In the genomic region with DNA sequence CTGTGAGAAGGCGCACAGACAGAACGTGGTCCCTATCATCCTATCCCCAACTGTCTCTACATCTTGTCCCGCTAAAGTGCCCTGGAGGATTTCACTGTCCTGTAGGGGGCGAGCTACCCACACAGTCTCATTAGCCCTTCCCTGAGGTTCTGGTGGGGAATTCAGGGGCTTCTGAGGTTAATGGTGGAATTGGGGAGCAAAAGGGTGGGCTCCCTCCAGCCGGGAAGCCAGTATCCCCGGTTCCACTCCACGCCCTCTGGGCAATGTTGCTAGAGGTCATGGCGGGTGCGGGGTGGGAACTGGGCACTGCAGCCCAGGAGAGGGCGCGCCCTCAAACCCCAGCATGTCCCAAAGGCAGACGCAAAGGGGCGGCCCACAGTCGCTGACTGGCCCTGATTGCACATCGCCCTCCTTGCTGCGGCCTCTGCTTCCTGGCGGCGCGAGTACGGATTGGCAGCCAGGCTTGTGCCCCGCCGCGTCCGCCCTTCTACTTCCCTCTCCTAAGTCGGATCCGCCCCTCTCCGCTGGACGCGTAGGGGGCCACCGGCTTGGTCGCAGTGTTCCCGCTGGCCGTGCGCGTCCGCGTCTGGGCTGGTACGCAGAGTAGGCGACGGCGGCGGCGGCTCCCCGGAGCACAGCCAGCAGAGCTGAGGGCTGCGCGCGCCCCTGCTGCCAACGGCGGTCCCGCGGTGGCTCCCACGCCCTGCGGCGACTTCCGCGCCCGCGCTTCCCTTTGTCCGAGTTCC, we compare ENCODE assay signal across 8 mouse cellular contexts.
DNase-seq lines count a peak whose midpoint lies in the region; ATAC-seq lines count a peak whose summit lies in the region.

No protein-coding gene starts in this region.

- WGBS in intestine, embryonic 16.5 days, result 1% methylated on average over 59 of the region's 59 CpGs

- peak; percentile 100 for ATAC-seq in intestine, embryonic 16.5 days

- peak overlapping the region; percentile 65 for H3K4me2 ChIP-seq in intestine, embryonic 16.5 days (ENCODE audit: low read depth, low read length)

- no peaks in the 10 kb centered on the region for H3K9me3 ChIP-seq in intestine, embryonic 16.5 days (ENCODE audit: control insufficient read depth, low read length)

- H3K27ac ChIP-seq in intestine, embryonic 16.5 days (ENCODE audit: low read length), result peak overlapping the region; percentile 86

- H3K9ac ChIP-seq in intestine, embryonic 16.5 days (ENCODE audit: low read depth, low read length), result peak overlapping the region; percentile 93

- DNase-seq in adrenal gland, adult 8-10 months, result peak; percentile 89
- peak; percentile 87 for DNase-seq in embryo, embryonic 11.5 days (ENCODE audit: low read depth, low spot score)
- DNase-seq in gonadal fat pad, adult 2 months (ENCODE audit: low read depth), result peak; percentile 23
- peak; percentile 88 to 94 for DNase-seq in left cerebral cortex, postnatal 25 days (ENCODE audit: low spot score in 2 of 2)
- DNase-seq in mesoderm, embryonic 11.5 days (ENCODE audit: low read depth, low spot score), result peak; percentile 94
- DNase-seq in right cerebral cortex, postnatal 25 days, result peak; percentile 89
- peak; percentile 76 to 92 for DNase-seq in urinary bladder, postnatal 36 days (ENCODE audit: low spot score in 2 of 2)

- peak overlapping the region; percentile 88 for H3K4me3 ChIP-seq in intestine, embryonic 16.5 days (ENCODE audit: low read length)

- no peaks in the 10 kb centered on the region for H3K36me3 ChIP-seq in intestine, embryonic 16.5 days (ENCODE audit: control insufficient read depth, insufficient read depth, low read length)

- intact Hi-C loops in left cerebral cortex, postnatal 25 days (cut with DNase I), result loop anchor here (5.0 kb wide), 1 partner anchor 324 kb away; no protein-coding TSS in a partner anchor

- no peaks in the 10 kb centered on the region for H3K4me1 ChIP-seq in intestine, embryonic 16.5 days (ENCODE audit: control insufficient read depth, insufficient read depth, low read length)

- H3K27me3 ChIP-seq in intestine, embryonic 16.5 days (replicated peaks; ENCODE audit: control insufficient read depth, insufficient read depth, low read length), result no peaks in the 10 kb centered on the region

Comparison
In these comparisons a context has a peak if more than half of its experiments do, and no peak if none do; other contexts are left out.
1. Peak in every context shown above with its lines: DNase-seq, ATAC-seq, H3K4me3 ChIP-seq and H3K27ac ChIP-seq.
2. DNase-seq: peak in every context shown above with its lines; median percentile 94 in mesoderm, embryonic 11.5 days; 91 in left cerebral cortex, postnatal 25 days; 89 in adrenal gland, adult 8-10 months; 89 in right cerebral cortex, postnatal 25 days; 87 in embryo, embryonic 11.5 days; 84 in urinary bladder, postnatal 36 days; 23 in gonadal fat pad, adult 2 months.